Mouse (Mus musculus) left cerebral cortex, adult 8-10 months (tissue): ENCODE data around the gene Olfr824. TPM values are rescaled to one million over a fixed set of nuclear protein-coding genes. Genes with fewer than 3 reads are reported as not detected.
"Not testable (repeated sequence)": the region's sequence is repeated elsewhere in the genome, so short reads cannot be mapped to it uniquely, and the experiment has no call there.

ENCODE experiments used
- DNase-seq, 2 experiments: peaks; one replicate each; pipeline ENCODE4 v3.0.0; 2022; ENCODE audit warnings: low spot score in 2 of 2
- total RNA-seq, 4 experiments: library from RNA; stranded (reverse); gene quantifications; 2 replicates each; pipeline ENCODE4 v1.2.4; 2022

Olfr824 gene
- not detected for total RNA-seq

- DNase-seq, result not testable (repeated sequence)
These were observed at the start of gene Olfr824 for GRCm38 (mm10) chr10:130129900-130130299. TSS of gene Olfr824 (minus strand) at chr10:130130000.

GRCm38 (mm10) chr10:130166666-130167065 is 36.9 kb upstream of the Olfr824 start, which contains the start of gene Olfr825:
TSS of gene Olfr825 (minus strand) at chr10:130166766.
- no peak for DNase-seq

GRCm38 (mm10) chr10:130165196-130165595 is 35.4 kb upstream of the Olfr824 start:
- DNase-seq, result no peak

GRCm38 (mm10) chr10:130144121-130144520 is 14.3 kb upstream of the Olfr824 start:
- no peak for DNase-seq

- DNase-seq, result not testable (repeated sequence)
These were observed 12.7 kb upstream of the Olfr824 start for GRCm38 (mm10) chr10:130142481-130142880.

- no peak for DNase-seq
These were observed 5.0 kb upstream of the Olfr824 start for GRCm38 (mm10) chr10:130134811-130135210.

- not testable (repeated sequence) for DNase-seq
These were observed 13.8 kb downstream of the Olfr824 start for GRCm38 (mm10) chr10:130116045-130116444.

GRCm38 (mm10) chr10:130115283-130115682 is 14.5 kb downstream of the Olfr824 start, which contains the start of gene Olfr823:
TSS of gene Olfr823 (minus strand) at chr10:130115383.
- not testable (repeated sequence) for DNase-seq

- no peak for DNase-seq
These were observed 33.7 kb downstream of the Olfr824 start for GRCm38 (mm10) chr10:130096104-130096503.

- DNase-seq, result peak; percentile 7 to 16
These were observed 36.9 kb downstream of the Olfr824 start for GRCm38 (mm10) chr10:130092838-130093440.

Other genes starting within 250 kb of the Olfr824 start
- not detected for gene Olfr815, start 224.1 kb downstream of the Olfr824 start, total RNA-seq
- gene Olfr816, start 214.4 kb downstream of the Olfr824 start, total RNA-seq, result not detected
- not detected for gene Olfr818, start 180.9 kb downstream of the Olfr824 start, total RNA-seq
- not detected for gene Olfr819, start 162.7 kb downstream of the Olfr824 start, total RNA-seq
- not detected for gene Olfr247, start 153.9 kb downstream of the Olfr824 start, total RNA-seq
- not detected for gene Gm10310, start 144.9 kb downstream of the Olfr824 start, total RNA-seq
- gene Olfr820, start 117.4 kb downstream of the Olfr824 start, total RNA-seq, result not detected
- not detected for gene Olfr821, start 99.7 kb downstream of the Olfr824 start, total RNA-seq
- not detected for gene Olfr822, start 58.8 kb downstream of the Olfr824 start, total RNA-seq
- not detected for gene Olfr823, start 14.6 kb downstream of the Olfr824 start, total RNA-seq
- not detected for gene Olfr825, start 36.8 kb upstream of the Olfr824 start, total RNA-seq
- gene Olfr826, start 54.2 kb upstream of the Olfr824 start, total RNA-seq, result not detected
- not detected for gene Olfr827, start 84.4 kb upstream of the Olfr824 start, total RNA-seq
- gene Neurod4, start 150.2 kb upstream of the Olfr824 start, total RNA-seq, result under 1 TPM in 3 of 4 experiments, not detected in 1; 0.22 to 0.61 (median 0.39) TPM
- 1 to 10 TPM; 1.8 to 2.4 (median 2.1) TPM for gene Tespa1, start 192.9 kb upstream of the Olfr824 start, total RNA-seq